Mouse (Mus musculus): ENCODE measurements around the gene Tuba3b.

DNA sequence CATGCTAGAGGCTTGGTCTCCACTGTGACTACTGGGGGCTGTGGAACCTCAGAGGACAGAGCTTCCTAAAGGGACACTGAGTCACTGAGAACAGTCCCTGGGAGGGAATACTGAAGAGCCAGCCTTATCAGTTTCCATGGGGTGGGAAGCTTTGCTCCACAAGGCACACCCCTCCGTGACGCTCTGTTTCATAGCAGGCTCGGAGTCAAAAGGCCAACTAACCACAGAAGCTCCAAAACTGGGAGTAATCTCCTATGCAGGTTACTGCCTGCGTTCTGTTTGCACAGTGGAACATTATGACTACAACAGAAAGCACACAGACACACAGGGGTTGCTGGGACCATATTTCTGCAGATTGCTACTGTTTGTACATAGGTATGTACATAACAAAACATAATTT lies 19.7 kb upstream of the Tuba3b start:
- TF ChIP-seq POLR2A (IDR thresholded peaks at IDR 0.05; ENCODE audit: low read depth, low read length): no peak
- TF ChIP-seq CTCF (IDR thresholded peaks at IDR 0.05; ENCODE audit: borderline replicate concordance, insufficient read depth, low read length): no peak

All from embryonic fibroblast, embryonic 13.5 days (primary cell).